8 mouse cellular contexts compared by ENCODE assay signal in the genomic region with DNA sequence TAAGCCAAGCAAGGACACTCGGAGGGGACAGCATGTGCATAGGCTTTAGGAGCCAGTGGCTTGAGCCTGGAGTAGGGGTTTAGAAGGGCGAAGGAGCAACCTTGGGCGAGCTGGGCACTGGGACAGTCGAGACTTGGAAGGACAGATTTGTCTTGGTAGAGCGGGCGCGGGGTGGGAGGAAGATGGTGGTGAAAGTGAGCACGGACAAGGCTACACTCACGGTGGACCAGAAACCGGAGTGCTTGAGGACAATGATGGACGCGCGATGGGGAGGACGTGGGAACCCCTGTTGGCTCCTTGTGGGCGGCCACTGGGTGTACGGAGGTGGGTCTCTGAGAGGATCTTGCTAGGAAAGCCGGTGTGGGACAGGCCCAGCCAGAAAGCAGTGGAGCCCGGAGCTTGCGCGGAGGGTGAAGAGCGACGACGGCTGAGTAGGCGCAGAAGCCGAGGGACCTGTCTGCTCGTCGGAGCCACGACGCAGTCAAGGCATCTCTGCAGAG. TPM values are rescaled to one million over a fixed set of nuclear protein-coding genes. Genes with fewer than 3 reads are reported as not detected.
DNase-seq lines count a peak whose midpoint lies in the region; TF ChIP-seq lines count a peak whose summit lies in the region.

No protein-coding gene starts in this region.

- H3K36me3 ChIP-seq in midbrain, embryonic 10.5 days: peaks cover 7% of the 10 kb centered on the region

- intact Hi-C loops in left cerebral cortex, adult 2 months (cut with DNase I): no loop called here
- intact Hi-C loops in left cerebral cortex, postnatal 4 days (cut with DNase I): no loop called here

- no peaks in the 10 kb centered on the region for H3K9me3 ChIP-seq in midbrain, embryonic 10.5 days (replicated peaks)

- no peak overlapping the region for H3K27ac ChIP-seq in left cerebral cortex, adult 2 months
- peak overlapping the region; percentile 80 for H3K27ac ChIP-seq in midbrain, embryonic 10.5 days (replicated peaks)

- TF ChIP-seq CTCF in left cerebral cortex, adult 2 months (IDR thresholded peaks at IDR 0.05): no peak

- no peak for DNase-seq in left cerebral cortex, adult 2 months (ENCODE audit: extremely low spot score in 1 of 2, low spot score in 2 of 2)
- no peak for DNase-seq in left cerebral cortex, adult 8-10 months (ENCODE audit: low spot score in 2 of 2)
- peak; percentile 43 for DNase-seq in embryo, embryonic 10 days (ENCODE audit: low spot score)
- peak; percentile 41 for DNase-seq in heart, postnatal 4 days
- DNase-seq in midbrain, embryonic 10.5 days (ENCODE audit: low spot score): peak; percentile 64
- no peak for DNase-seq in cerebellum, adult 18-20 months
- no peak for DNase-seq in cerebellum, adult 9-10 months
- DNase-seq in left cerebral cortex, postnatal 4 days: no peak

- H3K4me3 ChIP-seq in left cerebral cortex, adult 2 months: peak overlapping the region; percentile 32
- H3K4me3 ChIP-seq in midbrain, embryonic 10.5 days: peak overlapping the region; percentile 56

- 2% methylated on average over 29 of the region's 29 CpGs for WGBS in midbrain, embryonic 10.5 days

- peaks cover 38% of the 10 kb centered on the region for H3K4me1 ChIP-seq in midbrain, embryonic 10.5 days

- peaks cover 95% of the 10 kb centered on the region for H3K27me3 ChIP-seq in midbrain, embryonic 10.5 days (ENCODE audit: low read depth, poor library complexity, severe bottlenecking)

RNA-seq across cellular contexts. Expression of a gene that starts 0.8 kb away (rescaled TPM):
- 1 to 10 TPM; 2.8 to 5.9 TPM for total RNA-seq in left cerebral cortex, adult 2 months (2021)
- total RNA-seq in left cerebral cortex, adult 8-10 months (2022): 1 to 10 TPM; 4.1 to 4.3 (median 4.1) TPM
- 10 to 100 TPM; 16.6 to 17.7 TPM for total RNA-seq in heart, postnatal 4 days (2021)
- 4.1 TPM in 2 replicates for polyA plus RNA-seq in midbrain, embryonic 10.5 days (2016; fragmentation: Nextera tagmentation; extraction: Ambion mirVana)
- 1 to 10 TPM; 5.6 to 6.3 TPM for total RNA-seq in left cerebral cortex, postnatal 4 days (2021)

RNA-seq across cellular contexts. Expression of a gene that starts 35.1 kb away (rescaled TPM):
- 1 to 10 TPM; 3.4 to 4.1 TPM for total RNA-seq in left cerebral cortex, adult 2 months (2021)
- 1 to 10 TPM; 2.7 to 5.1 (median 3.8) TPM for total RNA-seq in left cerebral cortex, adult 8-10 months (2022)
- not detected for total RNA-seq in heart, postnatal 4 days (2021)
- 0.21 TPM in 1 of 2 replicates, not detected in the other for polyA plus RNA-seq in midbrain, embryonic 10.5 days (2016; fragmentation: Nextera tagmentation; extraction: Ambion mirVana)
- total RNA-seq in left cerebral cortex, postnatal 4 days (2021): 1 to 10 TPM; 3.9 to 4.3 TPM

RNA-seq across cellular contexts. Expression of a gene that starts 38.4 kb away (rescaled TPM):
- 10 to 100 TPM; 84.9 to 86.0 TPM for total RNA-seq in left cerebral cortex, adult 2 months (2021)
- total RNA-seq in left cerebral cortex, adult 8-10 months (2022): 100 to 1,000 TPM in 1 of 4 experiments, 10 to 100 TPM in 3; 82.2 to 105 (median 95.4) TPM
- total RNA-seq in heart, postnatal 4 days (2021): 10 to 100 TPM; 24.6 to 25.1 TPM
- polyA plus RNA-seq in midbrain, embryonic 10.5 days (2016; fragmentation: Nextera tagmentation; extraction: Ambion mirVana): 52.6 and 57.4 TPM in 2 replicates
- 10 to 100 TPM; 86.2 to 95.3 TPM for total RNA-seq in left cerebral cortex, postnatal 4 days (2021)

RNA-seq across cellular contexts. Expression of a gene that starts 40.3 kb away (rescaled TPM):
- total RNA-seq in left cerebral cortex, adult 2 months (2021): 10 to 100 TPM; 12.2 to 16.4 TPM
- total RNA-seq in left cerebral cortex, adult 8-10 months (2022): 10 to 100 TPM in 1 of 4 experiments, 1 to 10 TPM in 3; 6.5 to 13.3 (median 7.8) TPM
- total RNA-seq in heart, postnatal 4 days (2021): 1 to 10 TPM; 1.4 to 1.6 TPM
- 1.8 and 1.9 TPM in 2 replicates for polyA plus RNA-seq in midbrain, embryonic 10.5 days (2016; fragmentation: Nextera tagmentation; extraction: Ambion mirVana)
- 1 to 10 TPM; 6.8 to 7.1 TPM for total RNA-seq in left cerebral cortex, postnatal 4 days (2021)

Comparison
In these comparisons a context has a peak if more than half of its experiments do, and no peak if none do; other contexts are left out.
1. DNase-seq: peak in embryo, embryonic 10 days (single experiment), heart, postnatal 4 days (single experiment) and midbrain, embryonic 10.5 days (single experiment); none in left cerebral cortex, adult 2 months (0 of 2), left cerebral cortex, adult 8-10 months (0 of 2), cerebellum, adult 18-20 months (0 of 2), cerebellum, adult 9-10 months (single experiment) and left cerebral cortex, postnatal 4 days (single experiment).